Mouse (Mus musculus): ENCODE measurements around the gene Slc46a2. TPM values are rescaled to one million over a fixed set of nuclear protein-coding genes. Genes with fewer than 3 reads are reported as not detected.
A peak's percentile ranks its signal among the peaks of the same experiment; 100 is the strongest.

Gene Slc46a2
- polyA plus RNA-seq, 1 experiment from 2014 or later = 0.25 TPM

DNA sequence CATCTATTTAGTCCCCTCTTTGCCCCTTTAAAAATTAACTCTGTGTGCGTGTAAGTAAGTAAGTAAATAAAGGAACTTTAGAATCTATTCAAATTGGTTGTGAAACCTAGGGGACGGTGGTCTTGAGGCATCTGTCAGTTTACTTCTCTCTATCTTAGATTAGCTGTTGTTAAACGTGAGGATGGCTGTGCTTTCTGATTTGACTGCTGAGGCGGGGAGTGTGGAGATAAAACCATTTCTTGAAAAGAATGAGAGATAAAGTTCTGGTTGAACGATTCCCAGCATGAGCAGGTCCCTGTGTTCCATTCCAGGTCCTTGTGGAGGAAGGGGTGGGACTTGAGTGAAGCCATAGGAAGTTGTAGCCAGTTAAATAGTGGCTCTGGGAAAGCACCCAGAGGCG lies 41.6 kb downstream of the Slc46a2 start:
- H3K27me3 ChIP-seq = no peaks in the 10 kb centered on the region
- H3K4me2 ChIP-seq = no peak overlapping the region
- peaks cover 29% of the 10 kb centered on the region for H3K4me1 ChIP-seq
- no peak overlapping the region for H3K9ac ChIP-seq
- H3K36me3 ChIP-seq = no peaks in the 10 kb centered on the region
- no peaks in the 10 kb centered on the region for H3K9me3 ChIP-seq
- H3K4me3 ChIP-seq = no peak overlapping the region
- WGBS = 71% methylated on average over 6 of the region's 6 CpGs
- no peak for ATAC-seq (ENCODE audit: insufficient number of reproducible peaks, insufficient read depth, low FRiP score, low TSS enrichment, low read depth)
- H3K27ac ChIP-seq = 0 out of 2 replicates have a peak overlapping the region, but pooled peaks have one; percentile 39

DNA sequence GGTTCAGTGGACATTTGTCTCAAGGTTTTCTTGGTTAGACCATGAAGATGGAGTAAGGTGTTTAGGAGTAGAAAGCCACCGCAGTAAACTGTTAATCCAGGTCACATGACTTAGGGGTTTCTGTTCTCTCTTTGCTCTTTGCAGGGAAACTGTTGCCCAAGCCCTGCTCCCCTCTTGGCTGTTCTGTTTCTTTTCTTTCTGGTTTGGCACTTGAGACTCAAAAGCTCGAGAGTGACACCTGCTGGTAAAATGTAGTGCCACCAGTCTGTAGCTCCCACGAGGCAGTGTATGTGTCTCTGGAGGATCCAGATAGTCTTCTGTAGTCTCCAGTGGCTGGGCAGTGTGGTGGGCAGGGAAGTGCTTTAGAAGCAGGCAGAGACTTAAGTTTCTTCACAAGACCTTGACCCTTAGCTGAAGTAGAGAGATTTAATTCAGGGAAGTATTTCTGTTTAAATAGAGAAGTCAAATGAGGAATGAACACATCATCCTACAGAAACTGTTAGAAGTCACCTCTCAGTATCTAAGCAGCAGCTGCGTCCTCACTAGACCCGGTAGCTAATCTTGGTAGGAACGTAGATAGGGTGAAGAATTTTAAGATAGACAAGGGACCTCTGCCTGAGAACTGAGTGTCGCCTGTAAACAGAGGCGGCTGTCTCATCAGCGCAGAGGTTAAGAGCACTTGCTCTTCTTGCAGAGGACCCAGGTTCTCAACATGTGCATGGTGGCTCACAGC lies 43.8 kb downstream of the Slc46a2 start:
- Histone ChIP-seq H3K9ac (no peak overlapping the region), H3K27ac (peak overlapping the region; percentile 95), H3K27me3 (no peaks in the 10 kb centered on the region), H3K9me3 (no peaks in the 10 kb centered on the region), H3K4me1 (peaks cover 29% of the 10 kb centered on the region), H3K36me3 (no peaks in the 10 kb centered on the region), H3K4me2 (peak overlapping the region; percentile 43), H3K4me3 (no peak overlapping the region)
- ATAC-seq (ENCODE audit: insufficient number of reproducible peaks, insufficient read depth, low FRiP score, low TSS enrichment, low read depth) = 0 out of 2 replicates have a peak, but pooled peaks have one; percentile 22
- 57% methylated on average over 9 of the region's 9 CpGs for WGBS

- H3K9me3 ChIP-seq = no peaks in the 10 kb centered on the region
- peak overlapping the region; percentile 95 for H3K27ac ChIP-seq
- WGBS = 50% methylated on average over 6 of the region's 6 CpGs
- H3K36me3 ChIP-seq = no peaks in the 10 kb centered on the region
- no peak overlapping the region for H3K9ac ChIP-seq
- no peaks in the 10 kb centered on the region for H3K27me3 ChIP-seq
- peak overlapping the region; percentile 43 for H3K4me2 ChIP-seq
- no peak for ATAC-seq (ENCODE audit: insufficient number of reproducible peaks, insufficient read depth, low FRiP score, low TSS enrichment, low read depth)
- peaks cover 29% of the 10 kb centered on the region for H3K4me1 ChIP-seq
- no peak overlapping the region for H3K4me3 ChIP-seq
Measured at GRCm38 (mm10) chr4:59870433-59870832, 44.4 kb downstream of the Slc46a2 start.

- Histone ChIP-seq H3K9me3 (no peaks in the 10 kb centered on the region), H3K9ac (no peak overlapping the region), H3K27ac (peak overlapping the region; percentile 95), H3K4me1 (peaks cover 29% of the 10 kb centered on the region), H3K27me3 (no peaks in the 10 kb centered on the region), H3K4me2 (peak overlapping the region; percentile 43; the same call in 1 of the 2 replicates), H3K4me3 (no peak overlapping the region), H3K36me3 (no peaks in the 10 kb centered on the region)
- 24% methylated on average over 6 of the region's 6 CpGs for WGBS
- peak; percentile 73 for ATAC-seq (ENCODE audit: insufficient number of reproducible peaks, insufficient read depth, low FRiP score, low TSS enrichment, low read depth)
Measured at GRCm38 (mm10) chr4:59869488-59870057, 45.3 kb downstream of the Slc46a2 start.

- Histone ChIP-seq H3K4me3 (no peak overlapping the region), H3K27me3 (no peaks in the 10 kb centered on the region), H3K27ac (no peak overlapping the region), H3K4me1 (peaks cover 22% of the 10 kb centered on the region), H3K4me2 (no peak overlapping the region), H3K9ac (no peak overlapping the region), H3K9me3 (no peaks in the 10 kb centered on the region), H3K36me3 (no peaks in the 10 kb centered on the region)
- ATAC-seq (ENCODE audit: insufficient number of reproducible peaks, insufficient read depth, low FRiP score, low TSS enrichment, low read depth) = no peak
- 88% methylated on average over 11 of the region's 11 CpGs for WGBS
Measured at GRCm38 (mm10) chr4:59868086-59868485, 46.8 kb downstream of the Slc46a2 start.

- no peaks in the 10 kb centered on the region for H3K27me3 ChIP-seq
- ATAC-seq (ENCODE audit: insufficient number of reproducible peaks, insufficient read depth, low FRiP score, low TSS enrichment, low read depth) = no peak
- no peak overlapping the region for H3K9ac ChIP-seq
- 67% methylated on average over 6 of the region's 6 CpGs for WGBS
- H3K27ac ChIP-seq = no peak overlapping the region
- H3K4me1 ChIP-seq = peaks cover 11% of the 10 kb centered on the region
- H3K4me3 ChIP-seq = no peak overlapping the region
- no peaks in the 10 kb centered on the region for H3K9me3 ChIP-seq
- no peaks in the 10 kb centered on the region for H3K36me3 ChIP-seq
- no peak overlapping the region for H3K4me2 ChIP-seq
Measured at GRCm38 (mm10) chr4:59863869-59864268, 51.0 kb downstream of the Slc46a2 start.

GRCm38 (mm10) chr4:59862335-59862734 lies 52.5 kb downstream of the Slc46a2 start:
- Histone ChIP-seq H3K9me3 (no peaks in the 10 kb centered on the region), H3K4me1 (peaks cover 9% of the 10 kb centered on the region), H3K9ac (no peak overlapping the region), H3K36me3 (peaks cover 6% of the 10 kb centered on the region; the same call in 1 of the 2 replicates), H3K4me3 (no peak overlapping the region), H3K4me2 (no peak overlapping the region), H3K27me3 (no peaks in the 10 kb centered on the region), H3K27ac (no peak overlapping the region)
- 77% methylated on average over 1 of the region's 1 CpGs for WGBS
- ATAC-seq (ENCODE audit: insufficient number of reproducible peaks, insufficient read depth, low FRiP score, low TSS enrichment, low read depth) = no peak

DNA sequence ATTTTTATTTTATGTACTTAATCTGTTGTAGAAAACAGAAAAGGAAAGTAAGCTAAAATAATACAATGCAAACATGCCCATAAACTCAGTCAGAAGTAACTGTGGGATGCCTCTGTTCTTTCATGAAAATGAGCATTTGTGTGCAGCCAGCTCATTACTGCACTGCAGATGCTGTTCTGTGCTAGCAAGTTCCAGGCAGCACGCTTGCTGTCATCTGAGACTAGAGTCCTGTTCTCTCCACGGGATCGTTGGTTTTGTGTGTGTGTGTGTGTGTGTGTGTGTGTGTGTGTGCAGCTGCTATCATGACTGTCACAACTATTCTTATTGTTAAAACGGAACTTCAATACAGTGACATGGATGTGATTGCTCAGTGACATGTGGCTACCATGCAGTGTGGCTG lies 53.0 kb downstream of the Slc46a2 start:
- no peak overlapping the region for H3K27ac ChIP-seq
- H3K4me2 ChIP-seq = no peak overlapping the region
- H3K36me3 ChIP-seq = peaks cover 11% of the 10 kb centered on the region; the same call in 1 of the 2 replicates
- WGBS = 53% methylated on average over 4 of the region's 4 CpGs
- peaks cover 9% of the 10 kb centered on the region for H3K4me1 ChIP-seq
- no peak for ATAC-seq (ENCODE audit: insufficient number of reproducible peaks, insufficient read depth, low FRiP score, low TSS enrichment, low read depth)
- H3K27me3 ChIP-seq = no peaks in the 10 kb centered on the region
- H3K9me3 ChIP-seq = no peaks in the 10 kb centered on the region
- H3K4me3 ChIP-seq = no peak overlapping the region
- H3K9ac ChIP-seq = no peak overlapping the region

DNA sequence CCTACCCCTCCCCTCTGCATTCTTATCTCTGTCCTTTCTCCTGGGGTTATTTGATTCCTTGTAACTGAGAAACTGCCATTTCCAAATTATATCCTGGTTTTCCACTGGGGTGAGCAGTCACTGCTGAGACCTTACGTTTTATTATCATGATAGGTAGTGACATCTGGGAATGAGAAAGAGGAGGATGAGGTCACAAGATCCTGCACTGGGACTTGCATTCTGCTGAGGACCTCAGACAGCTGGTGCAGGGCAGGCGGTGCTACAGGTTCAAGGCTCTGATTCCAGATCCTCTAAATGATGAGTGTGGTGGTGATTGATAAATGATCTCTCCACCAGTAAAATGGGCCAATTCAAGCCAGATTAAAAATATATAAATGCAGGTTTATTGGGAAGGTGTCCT lies 54.4 kb downstream of the Slc46a2 start:
- Histone ChIP-seq H3K9ac (no peak overlapping the region), H3K4me2 (no peak overlapping the region), H3K36me3 (peaks cover 11% of the 10 kb centered on the region; the same call in 1 of the 2 replicates), H3K27ac (no peak overlapping the region), H3K9me3 (no peaks in the 10 kb centered on the region), H3K4me1 (peaks cover 9% of the 10 kb centered on the region), H3K27me3 (no peaks in the 10 kb centered on the region), H3K4me3 (no peak overlapping the region)
- WGBS = 53% methylated on average over 2 of the region's 2 CpGs
- no peak for ATAC-seq (ENCODE audit: insufficient number of reproducible peaks, insufficient read depth, low FRiP score, low TSS enrichment, low read depth)

DNA sequence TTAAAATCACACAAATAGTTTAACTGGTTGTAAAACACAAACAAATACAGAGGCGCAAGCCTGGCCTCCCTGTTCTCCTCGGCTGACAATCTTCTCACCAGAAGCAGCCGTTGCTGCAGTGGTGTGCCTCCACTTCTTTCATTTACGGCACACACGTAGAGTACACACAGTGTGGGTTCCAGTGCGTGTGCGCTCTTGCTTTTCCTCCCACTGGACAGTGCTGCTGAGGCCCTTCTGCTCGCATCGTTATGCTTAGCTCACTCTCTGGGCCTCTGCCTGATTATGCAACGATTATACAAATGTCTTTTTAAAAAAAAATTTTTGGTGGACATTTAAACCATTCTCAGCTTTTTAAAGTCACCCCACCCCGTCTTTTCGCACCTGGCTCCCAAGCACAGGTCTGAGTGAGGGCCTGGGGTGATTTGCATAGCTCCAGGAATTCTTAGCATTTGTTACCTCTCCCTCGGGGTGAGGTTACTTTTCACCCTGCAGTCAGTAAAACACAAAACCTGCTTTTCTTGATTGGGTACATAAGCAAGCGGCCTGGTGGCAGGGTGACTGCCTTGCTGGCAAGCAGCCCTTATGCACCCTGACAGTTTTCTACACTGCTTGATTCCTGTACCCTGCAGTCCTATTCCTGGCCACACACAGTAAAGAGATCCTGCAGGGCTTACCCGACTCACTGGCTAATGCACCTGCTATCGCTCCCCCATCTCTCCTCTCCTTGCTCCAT lies 55.0 kb downstream of the Slc46a2 start:
- 58% methylated on average over 16 of the region's 16 CpGs for WGBS
- H3K27ac ChIP-seq = no peak overlapping the region
- H3K9me3 ChIP-seq = no peaks in the 10 kb centered on the region
- no peak overlapping the region for H3K4me3 ChIP-seq
- H3K27me3 ChIP-seq = no peaks in the 10 kb centered on the region
- peaks cover 11% of the 10 kb centered on the region; the same call in 1 of the 2 replicates for H3K36me3 ChIP-seq
- peak; percentile 63 for ATAC-seq (ENCODE audit: insufficient number of reproducible peaks, insufficient read depth, low FRiP score, low TSS enrichment, low read depth)
- no peak overlapping the region for H3K4me2 ChIP-seq
- peaks cover 9% of the 10 kb centered on the region for H3K4me1 ChIP-seq
- H3K9ac ChIP-seq = no peak overlapping the region

Measured in embryonic facial prominence, embryonic 13.5 days (tissue).